Mouse (Mus musculus): ENCODE measurements at regions not wholly inside any gene's neighbourhood (a gene's known extent, or its start where the extent isn't known, plus 50 kb on each side); places are given as distances from the start of the nearest gene placed in this dataset.
"Not testable (repeated sequence)": the region's sequence is repeated elsewhere in the genome, so short reads cannot be mapped to it uniquely, and the experiment has no call there.

DNA sequence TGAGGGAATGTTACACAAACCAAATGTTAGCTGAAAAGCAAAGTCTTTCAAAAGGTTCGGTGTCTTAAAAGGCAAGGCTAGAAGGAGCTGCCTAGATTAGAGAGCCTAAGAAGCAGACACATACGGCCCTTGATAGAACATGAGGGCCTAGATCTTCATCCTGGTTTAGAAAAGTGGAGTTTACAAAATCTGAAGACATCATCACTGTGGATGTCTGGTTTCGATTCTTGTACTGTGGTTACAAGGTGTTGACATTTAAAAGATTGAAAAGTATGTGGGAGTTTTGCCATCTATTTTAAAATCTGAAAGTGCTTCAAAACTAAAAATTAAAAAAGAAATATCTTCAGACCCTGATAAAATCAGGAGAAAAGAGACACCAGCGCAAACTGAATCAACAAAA, 76.5 kb upstream of the 1110032F04Rik start:
- WGBS: 86% methylated on average over 4 of the region's 4 CpGs
- Histone ChIP-seq H3K36me3 (ENCODE audit: control insufficient read depth, insufficient read depth, low read length) (no peaks in the 10 kb centered on the region), H3K27me3 (ENCODE audit: control insufficient read depth, insufficient read depth, low read length) (no peaks in the 10 kb centered on the region), H3K27ac (ENCODE audit: control insufficient read depth, insufficient read depth, low read length) (no peak overlapping the region), H3K4me1 (replicated peaks; ENCODE audit: control insufficient read depth, insufficient read depth, low read length) (peaks cover 28% of the 10 kb centered on the region), H3K4me3 (ENCODE audit: control insufficient read depth, insufficient read depth, low read length) (no peak overlapping the region)
- DNase-seq: no peak
- no peak for TF ChIP-seq POLR2A (IDR thresholded peaks at IDR 0.05; ENCODE audit: control insufficient read depth, extremely low read depth, insufficient read depth, low read length, poor library complexity)

DNA sequence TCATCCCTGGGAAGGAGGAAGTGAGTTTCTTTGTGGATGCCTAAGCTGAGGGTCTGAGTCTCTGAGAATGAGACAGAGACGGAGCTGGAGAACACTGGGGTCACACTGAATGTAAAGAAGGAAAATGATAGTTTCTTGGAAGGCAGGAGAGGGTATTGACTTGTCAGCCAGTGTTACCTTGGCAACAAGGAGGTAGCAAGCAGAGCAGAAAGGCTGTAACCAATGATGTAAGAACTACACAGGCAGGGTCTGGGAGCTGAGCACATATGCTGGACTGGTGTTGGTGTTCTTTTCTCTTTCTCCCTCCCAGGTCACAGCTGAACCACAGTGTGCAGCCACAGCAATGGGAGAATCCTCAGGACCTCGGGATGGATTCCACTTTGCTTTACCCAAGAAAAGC, 75.5 kb upstream of the 1110032F04Rik start:
- H3K27ac ChIP-seq (ENCODE audit: control insufficient read depth, insufficient read depth, low read length): no peak overlapping the region
- no peaks in the 10 kb centered on the region for H3K27me3 ChIP-seq (ENCODE audit: control insufficient read depth, insufficient read depth, low read length)
- peaks cover 19% of the 10 kb centered on the region for H3K4me1 ChIP-seq (replicated peaks; ENCODE audit: control insufficient read depth, insufficient read depth, low read length)
- TF ChIP-seq POLR2A (IDR thresholded peaks at IDR 0.05; ENCODE audit: control insufficient read depth, extremely low read depth, insufficient read depth, low read length, poor library complexity) (no peak), CTCF (IDR thresholded peaks at IDR 0.05; ENCODE audit: borderline replicate concordance, control insufficient read depth, extremely low read depth, insufficient read depth, low read length, poor library complexity) (no peak)
- no peak for DNase-seq
- H3K4me3 ChIP-seq (ENCODE audit: control insufficient read depth, insufficient read depth, low read length): no peak overlapping the region
- WGBS: 64% methylated on average over 2 of the region's 2 CpGs
- no peaks in the 10 kb centered on the region for H3K36me3 ChIP-seq (ENCODE audit: control insufficient read depth, insufficient read depth, low read length)

DNA sequence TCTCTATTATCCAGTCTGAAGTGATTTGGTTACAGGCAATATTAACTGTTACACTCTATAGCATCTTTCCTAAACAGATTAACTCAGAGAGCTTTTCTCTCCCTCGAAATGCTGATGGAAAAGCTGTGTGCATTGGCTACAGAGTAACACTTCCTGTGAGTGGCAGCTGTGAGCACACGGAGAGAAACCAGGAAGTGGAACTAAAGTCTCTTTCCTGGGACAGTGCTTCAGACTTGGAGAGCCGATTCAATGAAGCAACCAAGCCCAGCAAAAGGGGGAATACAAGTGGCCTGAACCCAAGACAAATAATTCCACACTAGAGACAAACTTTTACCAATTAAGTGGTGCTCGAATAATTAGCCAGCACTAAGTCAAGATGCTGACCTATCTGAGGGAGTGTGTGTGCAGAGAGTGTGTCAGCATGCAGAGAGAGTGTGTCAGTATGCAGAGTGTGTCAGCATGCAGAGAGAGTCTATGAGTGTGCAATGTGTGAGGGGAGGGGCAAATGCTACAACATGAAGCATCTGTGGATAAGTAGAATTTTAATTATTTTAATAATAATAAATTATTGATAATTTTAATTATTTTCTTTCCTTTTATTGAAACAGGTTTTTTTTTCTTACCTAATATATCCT, 74.9 kb upstream of the 1110032F04Rik start:
- Histone ChIP-seq H3K4me3 (ENCODE audit: control insufficient read depth, insufficient read depth, low read length) (no peak overlapping the region), H3K4me1 (replicated peaks; ENCODE audit: control insufficient read depth, insufficient read depth, low read length) (peaks cover 13% of the 10 kb centered on the region), H3K27ac (ENCODE audit: control insufficient read depth, insufficient read depth, low read length) (no peak overlapping the region), H3K36me3 (ENCODE audit: control insufficient read depth, insufficient read depth, low read length) (no peaks in the 10 kb centered on the region), H3K27me3 (ENCODE audit: control insufficient read depth, insufficient read depth, low read length) (no peaks in the 10 kb centered on the region)
- WGBS: 19% methylated on average over 4 of the region's 4 CpGs
- peak; percentile 35 for DNase-seq
- TF ChIP-seq POLR2A (IDR thresholded peaks at IDR 0.05; ENCODE audit: control insufficient read depth, extremely low read depth, insufficient read depth, low read length, poor library complexity): no peak
- TF ChIP-seq CTCF (IDR thresholded peaks at IDR 0.05; ENCODE audit: borderline replicate concordance, control insufficient read depth, extremely low read depth, insufficient read depth, low read length, poor library complexity): no peak

DNA sequence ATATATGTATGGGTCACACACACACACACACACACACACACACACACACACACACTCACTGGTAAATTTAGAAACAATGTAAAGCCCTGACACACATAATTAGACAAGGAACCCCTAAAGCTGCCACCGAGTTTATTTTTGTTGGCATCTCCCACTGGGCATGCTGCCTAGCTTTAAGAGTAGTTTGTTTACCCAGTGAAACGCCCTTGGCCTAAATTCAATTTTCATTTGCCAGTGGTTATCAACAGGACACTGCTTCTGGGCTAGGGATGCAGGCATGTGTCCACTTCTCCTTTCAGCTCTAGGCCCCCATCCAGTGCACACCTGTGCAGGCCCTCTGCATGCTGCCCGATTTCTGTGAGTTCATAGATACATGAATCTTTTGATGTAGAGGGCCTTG, 73.7 kb upstream of the 1110032F04Rik start:
- 90% methylated on average over 3 of the region's 3 CpGs for WGBS
- DNase-seq: no peak

DNA sequence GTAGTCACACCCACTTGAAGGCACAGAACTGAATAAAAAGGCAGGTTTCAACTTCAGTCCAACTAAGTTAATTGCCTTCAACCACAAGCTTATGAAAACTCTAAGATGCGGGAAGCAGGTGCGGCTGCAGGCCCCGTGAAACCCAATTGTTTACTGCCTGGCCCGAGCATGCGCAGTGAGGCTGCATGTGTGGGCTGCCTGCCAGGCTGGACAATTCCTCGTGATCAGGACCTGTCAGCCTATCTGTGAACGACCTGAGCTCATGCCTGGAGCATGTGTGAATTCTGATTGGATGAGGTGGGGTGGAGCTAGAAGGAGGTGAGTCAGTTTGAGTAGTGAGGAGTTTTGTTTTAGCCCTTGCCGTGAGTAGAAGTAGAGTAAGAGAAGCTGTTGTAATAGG, 71.0 kb upstream of the 1110032F04Rik start:
- 71% methylated on average over 8 of the region's 8 CpGs for WGBS
- H3K27me3 ChIP-seq (ENCODE audit: control insufficient read depth, insufficient read depth, low read length); H3K4me3 ChIP-seq (ENCODE audit: control insufficient read depth, insufficient read depth, low read length); H3K36me3 ChIP-seq (ENCODE audit: control insufficient read depth, insufficient read depth, low read length); H3K4me1 ChIP-seq (replicated peaks; ENCODE audit: control insufficient read depth, insufficient read depth, low read length); DNase-seq; H3K27ac ChIP-seq (ENCODE audit: control insufficient read depth, insufficient read depth, low read length): not testable (repeated sequence)

More for the DNA sequence above, 73.7 kb upstream of the 1110032F04Rik start:
- H3K4me1 ChIP-seq (replicated peaks; ENCODE audit: control insufficient read depth, insufficient read depth, low read length): peaks cover 4% of the 10 kb centered on the region
- H3K36me3 ChIP-seq (ENCODE audit: control insufficient read depth, insufficient read depth, low read length): no peaks in the 10 kb centered on the region
- H3K27me3 ChIP-seq (ENCODE audit: control insufficient read depth, insufficient read depth, low read length): no peaks in the 10 kb centered on the region
- H3K4me3 ChIP-seq (ENCODE audit: control insufficient read depth, insufficient read depth, low read length): no peak overlapping the region
- no peak overlapping the region for H3K27ac ChIP-seq (ENCODE audit: control insufficient read depth, insufficient read depth, low read length)
- TF ChIP-seq CTCF (IDR thresholded peaks at IDR 0.05; ENCODE audit: borderline replicate concordance, control insufficient read depth, extremely low read depth, insufficient read depth, low read length, poor library complexity) (no peak), POLR2A (IDR thresholded peaks at IDR 0.05; ENCODE audit: control insufficient read depth, extremely low read depth, insufficient read depth, low read length, poor library complexity) (no peak)

DNA sequence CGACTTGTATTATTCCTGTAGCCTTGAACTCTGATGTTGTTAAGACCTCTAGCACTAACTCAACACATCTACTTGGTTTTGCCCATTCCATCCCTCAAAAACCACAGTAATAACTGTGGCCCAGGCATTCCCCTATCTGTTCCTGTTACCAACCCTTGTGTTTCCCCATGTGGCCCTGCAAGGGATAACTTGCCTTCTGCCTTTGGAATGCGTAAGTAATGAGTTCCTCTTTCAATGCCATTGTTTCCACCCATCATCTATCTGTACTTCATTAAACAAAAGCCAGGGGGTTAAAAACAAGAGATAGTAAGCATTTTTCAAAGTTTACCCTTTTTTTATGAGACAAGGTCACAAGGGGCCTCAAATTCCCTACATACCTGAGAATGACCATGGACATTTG, 60.5 kb upstream of the 1110032F04Rik start:
- WGBS: 98% methylated on average over 2 of the region's 2 CpGs
- TF ChIP-seq CTCF (IDR thresholded peaks at IDR 0.05; ENCODE audit: borderline replicate concordance, control insufficient read depth, extremely low read depth, insufficient read depth, low read length, poor library complexity): no peak
- no peak for TF ChIP-seq POLR2A (IDR thresholded peaks at IDR 0.05; ENCODE audit: control insufficient read depth, extremely low read depth, insufficient read depth, low read length, poor library complexity)
- Histone ChIP-seq H3K4me3 (ENCODE audit: control insufficient read depth, insufficient read depth, low read length) (no peak overlapping the region), H3K27me3 (ENCODE audit: control insufficient read depth, insufficient read depth, low read length) (no peaks in the 10 kb centered on the region), H3K27ac (ENCODE audit: control insufficient read depth, insufficient read depth, low read length) (no peak overlapping the region), H3K36me3 (ENCODE audit: control insufficient read depth, insufficient read depth, low read length) (no peaks in the 10 kb centered on the region), H3K4me1 (replicated peaks; ENCODE audit: control insufficient read depth, insufficient read depth, low read length) (no peaks in the 10 kb centered on the region)
- DNase-seq: no peak

DNA sequence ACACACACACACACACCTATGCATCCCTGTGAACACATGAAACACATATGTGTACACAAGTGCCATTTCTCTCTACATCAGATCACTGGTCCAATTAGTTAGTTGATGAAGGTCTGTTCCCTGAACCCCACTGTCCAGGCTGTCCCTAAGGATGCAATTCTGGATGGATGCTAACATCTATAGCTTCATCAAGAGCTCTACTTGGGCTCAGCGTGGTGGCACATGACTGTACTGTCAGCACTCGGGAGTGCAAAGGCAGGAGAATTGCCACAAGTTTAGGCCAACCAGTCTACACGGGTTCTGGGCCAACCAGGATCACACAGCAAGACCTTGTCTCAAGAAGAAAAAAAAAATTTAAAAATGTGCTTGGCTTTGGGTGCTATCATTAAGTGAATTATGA, 55.9 kb upstream of the 1110032F04Rik start:
- DNase-seq: no peak
- H3K27me3 ChIP-seq (ENCODE audit: control insufficient read depth, insufficient read depth, low read length): no peaks in the 10 kb centered on the region
- no peak overlapping the region for H3K4me3 ChIP-seq (ENCODE audit: control insufficient read depth, insufficient read depth, low read length)
- H3K4me1 ChIP-seq (replicated peaks; ENCODE audit: control insufficient read depth, insufficient read depth, low read length): 0 out of 2 replicates have a peak, but pooled peaks cover 2% of the 10 kb centered on the region
- no peaks in the 10 kb centered on the region for H3K36me3 ChIP-seq (ENCODE audit: control insufficient read depth, insufficient read depth, low read length)
- H3K27ac ChIP-seq (ENCODE audit: control insufficient read depth, insufficient read depth, low read length): no peak overlapping the region
- WGBS: 98% methylated on average over 3 of the region's 3 CpGs
- no peak for TF ChIP-seq CTCF (IDR thresholded peaks at IDR 0.05; ENCODE audit: borderline replicate concordance, control insufficient read depth, extremely low read depth, insufficient read depth, low read length, poor library complexity)
- TF ChIP-seq POLR2A (IDR thresholded peaks at IDR 0.05; ENCODE audit: control insufficient read depth, extremely low read depth, insufficient read depth, low read length, poor library complexity): no peak
